Mouse (Mus musculus) hematopoietic stem cell, adult 5-6 weeks (primary cell): ENCODE measurements around the gene Thsd4. TPM values are rescaled to one million over a fixed set of nuclear protein-coding genes. Genes with fewer than 3 reads are reported as not detected.

Source experiments
- ATAC-seq, 2 experiments: fragments of 125-278 bp in 1 of 2; replicated peaks in 1 of 2; 2 replicates each; pipeline ENCODE4 v1.8.0; 2016 to 2017; ENCODE audit warnings: inconsistent platforms in 2 of 2, mild to moderate bottlenecking in 2 of 2, moderate number of reproducible peaks in 2 of 2, low read depth in 1 of 2, moderate TSS enrichment in 1 of 2; ENCODE audit not compliant: low FRiP score in 2 of 2, poor library complexity in 2 of 2, severe bottlenecking in 2 of 2, insufficient read depth in 1 of 2, low TSS enrichment in 1 of 2
- total RNA-seq: library from RNA; stranded (forward); fragments of 172-1452, 232-1000 nt; gene quantifications from 2 replicates; pipeline ENCODE4 v1.2.3, GENCODE M21; 2017

Thsd4 gene
- total RNA-seq, 1 experiment from 2014 or later = 1.0 TPM

GRCm38 (mm10) chr9:60352351-60352750, 169.5 kb downstream of the Thsd4 start:
- no peak for ATAC-seq

GRCm38 (mm10) chr9:60351153-60351552, 170.7 kb downstream of the Thsd4 start:
- no peak for ATAC-seq

- ATAC-seq = no peak
Measured at GRCm38 (mm10) chr9:60336147-60336546, 185.7 kb downstream of the Thsd4 start.

- ATAC-seq = no peak
Measured at GRCm38 (mm10) chr9:60335455-60335854, 186.4 kb downstream of the Thsd4 start.

- ATAC-seq = no peak
Measured at GRCm38 (mm10) chr9:60329911-60330310, 191.9 kb downstream of the Thsd4 start.

GRCm38 (mm10) chr9:60324716-60325115, 197.1 kb downstream of the Thsd4 start:
- no peak for ATAC-seq

GRCm38 (mm10) chr9:60323435-60323834, 198.4 kb downstream of the Thsd4 start:
- no peak for ATAC-seq

- ATAC-seq = no peak
Measured at GRCm38 (mm10) chr9:60317291-60317690, 204.6 kb downstream of the Thsd4 start.

- ATAC-seq = no peak
Measured at GRCm38 (mm10) chr9:60316510-60316909, 205.3 kb downstream of the Thsd4 start.

- ATAC-seq = no peak
Measured at GRCm38 (mm10) chr9:60315533-60315932, 206.3 kb downstream of the Thsd4 start.

- ATAC-seq = no peak
Measured at GRCm38 (mm10) chr9:60313661-60314060, 208.2 kb downstream of the Thsd4 start.

GRCm38 (mm10) chr9:60312670-60313069, 209.2 kb downstream of the Thsd4 start:
- ATAC-seq = no peak

GRCm38 (mm10) chr9:60311594-60312128, 210.2 kb downstream of the Thsd4 start:
- no peak for ATAC-seq

- ATAC-seq = no peak
Measured at GRCm38 (mm10) chr9:60310741-60311317, 211.0 kb downstream of the Thsd4 start.

- ATAC-seq = no peak
Measured at GRCm38 (mm10) chr9:60309786-60310711, 211.8 kb downstream of the Thsd4 start.

- ATAC-seq = no peak
Measured at GRCm38 (mm10) chr9:60308182-60308581, 213.7 kb downstream of the Thsd4 start.

GRCm38 (mm10) chr9:60307469-60307868, 214.4 kb downstream of the Thsd4 start:
- no peak for ATAC-seq

GRCm38 (mm10) chr9:60306241-60306640, 215.6 kb downstream of the Thsd4 start:
- ATAC-seq = no peak
